Mouse (Mus musculus) ES-Bruce4 (cell line): ENCODE data around the gene 1700016C15Rik.

Experiments used
- CTCF ChIP-seq: IDR thresholded peaks from one replicate; pipeline ENCODE4 v1.8.1; 2011; ENCODE audit warnings: low read depth, low read length
- EP300 ChIP-seq: IDR thresholded peaks from 2 replicates; pipeline ENCODE4 v1.6.1; 2011; ENCODE audit warnings: low read depth, low read length; ENCODE audit not compliant: insufficient read depth
- POLR2A ChIP-seq: IDR thresholded peaks from one replicate; pipeline ENCODE4 v1.8.1; 2011; ENCODE audit warnings: low read length; ENCODE audit not compliant: insufficient read depth

DNA sequence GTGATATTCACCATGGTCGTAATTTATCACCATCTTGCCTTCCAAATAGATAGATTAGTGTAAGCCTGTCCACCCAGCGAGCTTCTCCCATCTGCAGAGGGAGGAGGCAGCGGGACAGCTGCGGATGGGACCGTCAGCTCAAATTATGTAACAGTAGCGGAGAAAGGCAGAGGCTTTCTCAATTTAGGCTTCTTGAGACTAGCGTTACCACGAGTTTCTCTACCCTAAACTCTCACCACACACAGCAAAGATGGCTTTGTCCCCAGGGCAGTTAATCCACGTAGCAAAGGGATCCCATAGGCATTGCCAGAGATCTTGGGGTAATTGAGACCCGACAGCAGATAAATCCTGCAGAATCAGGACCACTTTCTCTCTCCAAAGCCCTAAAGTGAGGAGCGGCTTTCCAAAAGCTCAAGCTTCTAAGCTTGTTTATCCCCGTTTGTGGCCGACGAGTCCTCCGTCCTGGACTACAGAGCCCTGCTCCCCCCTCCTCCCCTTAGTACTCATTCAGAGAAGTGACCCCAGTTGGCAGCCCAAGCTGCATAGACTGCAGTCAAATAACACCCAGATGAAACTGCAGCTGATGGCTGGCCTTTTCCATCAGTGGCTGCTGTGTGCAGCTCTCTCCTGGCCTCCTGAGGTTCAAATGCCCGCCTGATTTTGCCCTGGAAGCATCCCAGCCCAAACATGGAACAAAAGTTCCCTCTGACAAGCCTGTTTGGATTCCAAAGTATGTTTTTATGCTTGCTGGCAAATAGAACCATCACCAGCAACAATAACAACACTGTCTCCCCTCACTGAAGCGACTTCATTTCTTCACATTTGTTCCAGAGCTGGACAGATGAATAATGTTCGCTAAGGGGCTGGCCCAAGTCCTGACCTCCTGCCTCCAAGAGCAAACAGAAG, 45.4 kb upstream of the 1700016C15Rik start:
- TF ChIP-seq POLR2A (no peak), EP300 (no peak), CTCF (no peak)
